Mouse (Mus musculus) T-helper 2 cell (primary cell): ENCODE data around the gene Ccr9.

Experiments used
- in situ Hi-C: fragments of 300-600 bp; cut with MboI, MseI; formaldehyde crosslinking; loops from one replicate; pipeline ENCODE4 v1.15.1; 2025; ENCODE audit warnings: high pct_unique_total_duplicates

Ccr9 gene

GRCm38 (mm10) chr9:123802421-123802820, 124.2 kb downstream of the Ccr9 start:
- in situ Hi-C loops: no loop called here

GRCm38 (mm10) chr9:123802896-123803295, 124.7 kb downstream of the Ccr9 start:
- in situ Hi-C loops: no loop called here

- in situ Hi-C loops: no loop called here
Measured at GRCm38 (mm10) chr9:123805241-123805640, 127.0 kb downstream of the Ccr9 start.

GRCm38 (mm10) chr9:123806267-123806666, 128.0 kb downstream of the Ccr9 start, which contains the start of gene Cxcr6:
TSS of gene Cxcr6 (plus strand) at chr9:123806475.
- in situ Hi-C loops: no loop called here

- in situ Hi-C loops: no loop called here
Measured at GRCm38 (mm10) chr9:123808583-123808982, 130.3 kb downstream of the Ccr9 start.

GRCm38 (mm10) chr9:123811831-123812230, 133.6 kb downstream of the Ccr9 start:
- in situ Hi-C loops: no loop called here

GRCm38 (mm10) chr9:123814326-123814725, 136.1 kb downstream of the Ccr9 start:
- in situ Hi-C loops: no loop called here

GRCm38 (mm10) chr9:123814821-123815220, 136.6 kb downstream of the Ccr9 start:
- in situ Hi-C loops: no loop called here

- in situ Hi-C loops: no loop called here
Measured at GRCm38 (mm10) chr9:123815444-123815843, 137.2 kb downstream of the Ccr9 start.

- in situ Hi-C loops: no loop called here
Measured at GRCm38 (mm10) chr9:123815996-123816395, 137.8 kb downstream of the Ccr9 start.

GRCm38 (mm10) chr9:123818601-123819000, 140.4 kb downstream of the Ccr9 start:
- in situ Hi-C loops: no loop called here

GRCm38 (mm10) chr9:123826631-123827030, 148.4 kb downstream of the Ccr9 start:
- in situ Hi-C loops: no loop called here

- in situ Hi-C loops: no loop called here
Measured at GRCm38 (mm10) chr9:123828916-123829315, 150.7 kb downstream of the Ccr9 start.
